Mouse (Mus musculus) E14TG2a.4 (cell line): ENCODE measurements around the gene Itpr1.

ENCODE experiments used
- CTCF ChIP-seq: conservative IDR thresholded peaks from 2 replicates; pipeline ENCODE4 v1.5.1; 2014; ENCODE audit warnings: low read length
- NANOG ChIP-seq: IDR thresholded peaks from 2 replicates; pipeline ENCODE4 v1.6.1; 2014; ENCODE audit warnings: borderline replicate concordance, low read length, mixed read lengths

DNA sequence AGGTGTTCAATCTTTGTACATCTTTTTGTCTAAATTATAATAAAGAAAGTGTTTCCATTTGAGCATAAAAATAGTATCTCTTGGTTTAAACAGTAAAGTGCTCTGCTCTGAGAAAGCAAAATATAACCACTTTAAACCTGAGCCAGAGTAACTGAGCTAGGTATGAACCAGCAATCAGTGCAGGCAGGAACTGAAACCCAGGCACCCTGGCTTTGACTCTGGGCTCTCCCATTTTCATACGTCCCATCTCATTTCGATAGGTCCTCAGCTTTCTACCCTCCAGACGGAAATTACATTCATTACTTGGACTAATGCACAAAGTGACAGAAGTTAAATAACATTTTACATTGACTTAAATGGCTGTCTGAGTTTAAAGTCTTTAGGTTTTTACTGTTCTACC is 335.5 kb downstream of the Itpr1 start:
- no peak for TF ChIP-seq CTCF
- no peak for TF ChIP-seq NANOG
